9 mouse cellular contexts compared by ENCODE assay signal in genomic region chr9:80176696-80177478, GRCm38 (mm10). TPM values are rescaled to one million over a fixed set of nuclear protein-coding genes. Genes with fewer than 3 reads are reported as not detected.
A peak's percentile ranks its signal among the peaks of the same experiment; 100 is the strongest.
DNase-seq lines count a peak whose midpoint lies in the region; ATAC-seq lines count a peak whose summit lies in the region.
"Had no signal": no experiment of that assay in that cellular context is flagged by ENCODE, and none has a peak within 500 bp of the region (broad histone marks: within the 10 kb centered on the region; RNA-seq: fewer than 3 reads in every experiment).

No protein-coding gene starts in this region.

- no peak overlapping the region for H3K9ac ChIP-seq in heart, embryonic 15.5 days
- H3K9ac ChIP-seq in kidney, embryonic 16.5 days (replicated peaks; ENCODE audit: low read length): no peak overlapping the region

- H3K27me3 ChIP-seq in heart, embryonic 15.5 days: no peaks in the 10 kb centered on the region
- no peaks in the 10 kb centered on the region for H3K27me3 ChIP-seq in kidney, embryonic 16.5 days (ENCODE audit: insufficient read depth, low read length)

- no peaks in the 10 kb centered on the region for H3K9me3 ChIP-seq in heart, embryonic 15.5 days (replicated peaks)
- no peaks in the 10 kb centered on the region for H3K9me3 ChIP-seq in kidney, embryonic 16.5 days (ENCODE audit: low read length)
- H3K9me3 ChIP-seq: forebrain, embryonic 10.5 days had no signal

- 37% methylated on average over 13 of the region's 13 CpGs for WGBS in heart, embryonic 15.5 days
- 51% methylated on average over 13 of the region's 13 CpGs for WGBS in kidney, embryonic 16.5 days

- ATAC-seq in frontal cortex, adult (ENCODE audit: low TSS enrichment): peak; percentile 31
- peak; percentile 63 for ATAC-seq in heart, embryonic 15.5 days (replicated peaks; ENCODE audit: insufficient number of reproducible peaks, insufficient read depth, low FRiP score, low read depth)
- ATAC-seq in kidney, embryonic 16.5 days (ENCODE audit: low FRiP score, low TSS enrichment): no peak
- ATAC-seq in granulocyte monocyte progenitor cell, adult 5-6 weeks (replicated peaks; ENCODE audit: poor library complexity, severe bottlenecking): no peak

- no peaks in the 10 kb centered on the region for H3K36me3 ChIP-seq in heart, embryonic 15.5 days
- H3K36me3 ChIP-seq in kidney, embryonic 16.5 days (ENCODE audit: insufficient read depth, low read length): peaks cover 7% of the 10 kb centered on the region; the same call in 1 of the 2 replicates
- H3K36me3 ChIP-seq: forebrain, embryonic 10.5 days had no signal

- peak overlapping the region; percentile 79 for H3K27ac ChIP-seq in heart, embryonic 15.5 days
- peak overlapping the region; percentile 65; the same call in 1 of the 2 replicates for H3K27ac ChIP-seq in kidney, embryonic 16.5 days (ENCODE audit: low read length)
- H3K27ac ChIP-seq: forebrain, embryonic 10.5 days had no signal

- DNase-seq in frontal cortex, postnatal 36 days (ENCODE audit: low spot score in 2 of 2): no peak
- peak; percentile 43 for DNase-seq in lung, postnatal 36 days
- DNase-seq in right cerebral cortex, adult 2 months (ENCODE audit: low spot score in 2 of 2): no peak
- no peak for DNase-seq in adrenal gland, adult 2 months

- H3K4me2 ChIP-seq in heart, embryonic 15.5 days: no peak overlapping the region
- H3K4me2 ChIP-seq in kidney, embryonic 16.5 days (replicated peaks; ENCODE audit: low read depth, low read length): no peak overlapping the region

- H3K4me1 ChIP-seq in heart, embryonic 15.5 days (replicated peaks): peaks cover 17% of the 10 kb centered on the region
- H3K4me1 ChIP-seq in kidney, embryonic 16.5 days (ENCODE audit: insufficient read depth, low read length): peaks cover 23% of the 10 kb centered on the region

- H3K4me3 ChIP-seq in heart, embryonic 15.5 days: no peak overlapping the region
- no peak overlapping the region for H3K4me3 ChIP-seq in kidney, embryonic 16.5 days (ENCODE audit: low read length)
- H3K4me3 ChIP-seq: forebrain, embryonic 10.5 days had no signal

RNA-seq across cellular contexts. Expression of gene Myo6, which starts 12.1 kb away (rescaled TPM):
- 9.6 and 10.2 TPM in 2 replicates for polyA plus RNA-seq in heart, embryonic 15.5 days (2015; fragmentation: Nextera tagmentation; extraction: Ambion mirVana)
- polyA plus RNA-seq in kidney, embryonic 16.5 days (2015; fragmentation: Nextera tagmentation; extraction: Ambion mirVana): 62.6 and 70.7 TPM in 2 replicates
- total RNA-seq in adrenal gland, adult 2 months (2021): 10 to 100 TPM; 28.6 to 32.9 TPM
- 8.6 and 8.9 TPM in 2 replicates for polyA plus RNA-seq in adrenal gland, adult 2 months (2012; rRNA removed)
- total RNA-seq in granulocyte monocyte progenitor cell, adult 5-6 weeks (2014; fragmentation: Nextera tagmentation): 0.24 TPM in 1 of 2 replicates, not detected in the other
- 0.10 and 0.47 TPM in 2 replicates for total RNA-seq in granulocyte monocyte progenitor cell, adult 5-6 weeks (2017)

Comparison
In these comparisons a context has a peak if more than half of its experiments do, and no peak if none do; other contexts are left out.
1. ATAC-seq: peak in frontal cortex, adult (single experiment) and heart, embryonic 15.5 days (single experiment); none in kidney, embryonic 16.5 days (single experiment) and granulocyte monocyte progenitor cell, adult 5-6 weeks (single experiment).